Mouse (Mus musculus) MEL (cell line): ENCODE data around the gene Dcaf5. TPM values are rescaled to one million over a fixed set of nuclear protein-coding genes. Genes with fewer than 3 reads are reported as not detected.

Experiments used
- DNase-seq: peaks from one replicate; pipeline ENCODE4 v3.0.0; 2011; ENCODE audit warnings: low read depth, low spot score
- H3K27ac ChIP-seq: 2 replicates; pipeline ENCODE4 v1.5.1; 2012; ENCODE audit warnings: low read depth, mild to moderate bottlenecking, control low read depth, low read length, moderate library complexity; ENCODE audit not compliant: control insufficient read depth
- H3K27me3 ChIP-seq, 2 experiments: fragments of 150-350 bp in 1 of 2; sonication (generic) in 1 of 2; 2 replicates each; pipeline ENCODE4 v1.6.1; 2012; ENCODE audit warnings: low read length in 2 of 2, mild to moderate bottlenecking in 2 of 2, improper control_type of control experiment in 1 of 2, moderate library complexity in 1 of 2; ENCODE audit not compliant: insufficient read depth in 2 of 2, control insufficient read depth in 1 of 2
- H3K36me3 ChIP-seq, 2 experiments: 2 replicates each; pipeline ENCODE4 v1.6.1; 2012 to 2014; ENCODE audit warnings: low read length in 2 of 2, improper control_type of control experiment in 1 of 2, inconsistent platforms in 1 of 2, mild to moderate bottlenecking in 1 of 2; ENCODE audit not compliant: insufficient read depth in 2 of 2, control insufficient read depth in 1 of 2
- H3K4me1 ChIP-seq, 2 experiments: fragments of 150-350 bp in 1 of 2; sonication (generic) in 1 of 2; 2 replicates each; pipeline ENCODE4 v1.6.1; 2012; ENCODE audit warnings: low read length in 2 of 2, improper control_type of control experiment in 1 of 2, mild to moderate bottlenecking in 1 of 2; ENCODE audit not compliant: insufficient read depth in 2 of 2, control insufficient read depth in 1 of 2
- H3K4me3 ChIP-seq, 2 experiments: fragments of 150-350 bp in 1 of 2; sonication (generic) in 1 of 2; 2 replicates each; pipeline ENCODE4 v1.5.1; 2012; ENCODE audit warnings: low read depth in 2 of 2, low read length in 2 of 2, mild to moderate bottlenecking in 2 of 2, moderate library complexity in 2 of 2, control low read depth in 1 of 2, improper control_type of control experiment in 1 of 2; ENCODE audit not compliant: control insufficient read depth in 1 of 2, insufficient read depth in 1 of 2
- H3K79me2 ChIP-seq: 2 replicates; pipeline ENCODE4 v1.6.1; 2012; ENCODE audit warnings: mild to moderate bottlenecking, low read length, moderate library complexity; ENCODE audit not compliant: control insufficient read depth, poor library complexity, insufficient read depth
- H3K9ac ChIP-seq: 2 replicates; pipeline ENCODE4 v1.6.1; 2012; ENCODE audit warnings: low read depth, mild to moderate bottlenecking, control low read depth, low read length, moderate library complexity; ENCODE audit not compliant: control insufficient read depth, poor library complexity, severe bottlenecking
- H3K9me3 ChIP-seq: fragments of 150-350 bp; sonication (generic); replicated peaks from 2 replicates; pipeline ENCODE4 v1.6.1; 2012; ENCODE audit warnings: mild to moderate bottlenecking, low read length, improper control_type of control experiment, moderate library complexity; ENCODE audit not compliant: insufficient read depth
- CTCF ChIP-seq, 3 experiments: IDR thresholded peaks in 2 of 3; conservative IDR thresholded peaks in 1 of 3; 2 replicates each; pipeline ENCODE4 v1.5.1; 2011 to 2012; ENCODE audit warnings: low read length in 3 of 3, low read depth in 2 of 3, mild to moderate bottlenecking in 2 of 3, improper control_type of control experiment in 1 of 3, inconsistent platforms in 1 of 3, mixed read lengths in 1 of 3, moderate library complexity in 1 of 3; ENCODE audit not compliant: control insufficient read depth in 1 of 3, insufficient read depth in 1 of 3, poor library complexity in 1 of 3, severe bottlenecking in 1 of 3
- E2F4 ChIP-seq: IDR thresholded peaks from 2 replicates; pipeline ENCODE4 v1.6.1; 2011; ENCODE audit warnings: low read depth, low read length, improper control_type of control experiment, borderline replicate concordance
- EP300 ChIP-seq, 2 experiments: IDR thresholded peaks; 2 replicates each; pipeline ENCODE4 v1.6.1; 2011; ENCODE audit warnings: improper control_type of control experiment in 2 of 2, low read length in 2 of 2, low read depth in 1 of 2, mild to moderate bottlenecking in 1 of 2
- ETS1 ChIP-seq: IDR thresholded peaks from 2 replicates; pipeline ENCODE4 v1.6.1; 2012; ENCODE audit warnings: low read depth, mild to moderate bottlenecking, inconsistent platforms, low read length, improper control_type of control experiment, moderate library complexity
- GABPA ChIP-seq: IDR thresholded peaks from 2 replicates; pipeline ENCODE4 v1.6.1; 2012; ENCODE audit warnings: low read depth, mild to moderate bottlenecking, inconsistent platforms, low read length, improper control_type of control experiment, moderate library complexity
- GATA1 ChIP-seq: IDR thresholded peaks from 2 replicates; pipeline ENCODE4 v1.6.1; 2011; ENCODE audit warnings: low read depth, low read length, improper control_type of control experiment
- HCFC1 ChIP-seq: IDR thresholded peaks from 2 replicates; pipeline ENCODE4 v1.6.1; 2012; ENCODE audit warnings: low read depth, mild to moderate bottlenecking, inconsistent platforms, low read length, improper control_type of control experiment, moderate library complexity
- KAT2A ChIP-seq: conservative IDR thresholded peaks from 2 replicates; pipeline ENCODE4 v1.6.1; 2012; ENCODE audit warnings: low read depth, low read length, improper control_type of control experiment, inconsistent platforms
- MAFK ChIP-seq: IDR thresholded peaks from 2 replicates; pipeline ENCODE4 v1.6.1; 2011; ENCODE audit warnings: low read depth, mild to moderate bottlenecking, low read length, improper control_type of control experiment, borderline replicate concordance
- MAX ChIP-seq: IDR thresholded peaks from 2 replicates; pipeline ENCODE4 v1.6.1; 2011; ENCODE audit warnings: low read length, improper control_type of control experiment
- MAZ ChIP-seq: IDR thresholded peaks from 2 replicates; pipeline ENCODE4 v1.6.1; 2012; ENCODE audit warnings: low read depth, mild to moderate bottlenecking, inconsistent platforms, low read length, improper control_type of control experiment
- MYB ChIP-seq: IDR thresholded peaks from 2 replicates; pipeline ENCODE4 v1.6.1; 2011; ENCODE audit warnings: mild to moderate bottlenecking, low read depth, low read length, improper control_type of control experiment
- MYC ChIP-seq: IDR thresholded peaks from 2 replicates; pipeline ENCODE4 v1.6.1; 2011; ENCODE audit warnings: low read depth, mild to moderate bottlenecking, low read length, improper control_type of control experiment, moderate library complexity
- NELFE ChIP-seq: IDR thresholded peaks from 2 replicates; pipeline ENCODE4 v1.6.1; 2011; ENCODE audit warnings: low read depth, low read length, improper control_type of control experiment
- POLR2A ChIP-seq, 2 experiments: IDR thresholded peaks; 2 replicates each; pipeline ENCODE4 v1.6.1; 2011 to 2012; ENCODE audit warnings: low read length in 2 of 2, mild to moderate bottlenecking in 2 of 2, control low read depth in 1 of 2, improper control_type of control experiment in 1 of 2, low read depth in 1 of 2, moderate library complexity in 1 of 2; ENCODE audit not compliant: control insufficient read depth in 1 of 2, insufficient read depth in 1 of 2, poor library complexity in 1 of 2
- POLR2AphosphoS2 ChIP-seq: IDR thresholded peaks from 2 replicates; pipeline ENCODE4 v1.6.1; 2011; ENCODE audit warnings: low read length, improper control_type of control experiment
- TBP ChIP-seq: IDR thresholded peaks from 2 replicates; pipeline ENCODE4 v1.8.0; 2011; ENCODE audit warnings: low read depth, low read length, improper control_type of control experiment
- ZKSCAN1 ChIP-seq: IDR thresholded peaks from 2 replicates; pipeline ENCODE4 v1.6.1; 2012; ENCODE audit warnings: low read depth, mild to moderate bottlenecking, inconsistent platforms, low read length, improper control_type of control experiment, moderate library complexity
- ZNF384 ChIP-seq: IDR thresholded peaks from 2 replicates; pipeline ENCODE4 v1.6.1; 2012; ENCODE audit warnings: low read depth, mild to moderate bottlenecking, inconsistent platforms, low read length, improper control_type of control experiment
- polyA plus RNA-seq, 2 experiments: library from polyadenylated mRNA; stranded (reverse) in 1 of 2; unstranded in 1 of 2; fragments of >175 nt in 1 of 2; fragments of >200 nt in 1 of 2; gene quantifications; 2 replicates each; pipeline versions ENCODE4 v1.2.1 to v1.2.4; 2012; ENCODE audit warnings: low replicate concordance in 2 of 2, low read depth in 1 of 2; ENCODE audit not compliant: insufficient read length in 2 of 2, insufficient read depth in 1 of 2, missing spikeins in 1 of 2
- total RNA-seq: library from RNA; depleted of rRNA; stranded (reverse); fragments of 300-350 nt; gene quantifications from 2 replicates; pipeline ENCODE4 v1.2.3, GENCODE M21; 2012

Gene Dcaf5
- total and polyA plus RNA-seq, 3 experiments, result 8.1 to 15.6 TPM; not detected in 1

- Histone ChIP-seq H3K9me3 (no peaks in the 10 kb centered on the region), H3K79me2 (no peaks in the 10 kb centered on the region), H3K9ac (no peak overlapping the region), H3K27me3 (no peaks in the 10 kb centered on the region), H3K36me3 (peaks cover 4 to 9% of the 10 kb centered on the region in 2 experiments), H3K4me1 (peaks cover 0 to 2% of the 10 kb centered on the region in 2 experiments; a peak in 1 of 4 replicates), H3K4me3 (no peak overlapping the region), H3K27ac (no peak overlapping the region)
- TF ChIP-seq MAFK (no peak), KAT2A (no peak), MYB (no peak), NELFE (no peak), CTCF (IDR thresholded peaks at IDR 0.05 in 2 of 3, conservative IDR thresholded peaks at IDR 0.05 in 1 of 3; ENCODE audit: control insufficient read depth in 1 of 3, insufficient read depth in 1 of 3, low read depth in 2 of 3, low read length in 3 of 3, poor library complexity in 1 of 3, severe bottlenecking in 1 of 3) (no peak), MYC (no peak), E2F4 (no peak), ETS1 (no peak), HCFC1 (no peak), GABPA (no peak), ZNF384 (no peak), GATA1 (no peak), MAZ (no peak)
- no peak for DNase-seq
Measured at GRCm38 (mm10) chr12:80361655-80362054, 74.7 kb downstream of the Dcaf5 start.

GRCm38 (mm10) chr12:80360321-80360720 is 76.1 kb downstream of the Dcaf5 start:
- Histone ChIP-seq H3K27me3 (no peaks in the 10 kb centered on the region), H3K79me2 (no peaks in the 10 kb centered on the region), H3K36me3 (peaks cover 0 to 4% of the 10 kb centered on the region in 2 experiments; a peak in 2 of 4 replicates), H3K27ac (no peak overlapping the region), H3K9me3 (no peaks in the 10 kb centered on the region), H3K4me1 (no peaks in the 10 kb centered on the region), H3K4me3 (no peak overlapping the region), H3K9ac (no peak overlapping the region)
- peak; percentile 18 for DNase-seq
- TF ChIP-seq EP300 (IDR thresholded peaks at IDR 0.05; ENCODE audit: low read depth in 1 of 2, low read length in 2 of 2) (no peak), POLR2AphosphoS2 (no peak), TBP (no peak), MAX (no peak), POLR2A (IDR thresholded peaks at IDR 0.05; ENCODE audit: control insufficient read depth in 1 of 2, insufficient read depth in 1 of 2, low read depth in 1 of 2, low read length in 2 of 2, poor library complexity in 1 of 2) (no peak), ZKSCAN1 (no peak), MYB (no peak)
- TF ChIP-seq, all 39 proteins: peak for 0
